Mouse (Mus musculus): ENCODE results near the gene Lst1.
"Not testable (repeated sequence)": the region's sequence is repeated elsewhere in the genome, so short reads cannot be mapped to it uniquely, and the experiment has no call there.

Gene Lst1

GRCm38 (mm10) chr17:35187959-35188610 lies at the start of gene Lst1:
TSS of gene Lst1 (minus strand) at chr17:35188439.
- DNase-seq (ENCODE audit: low read depth): peak; percentile 58

- no peak for DNase-seq (ENCODE audit: low read depth)
These were observed 49.3 kb upstream of the Lst1 start for GRCm38 (mm10) chr17:35237504-35237903.

GRCm38 (mm10) chr17:35236996-35237395 lies 48.8 kb upstream of the Lst1 start:
- no peak for DNase-seq (ENCODE audit: low read depth)

- DNase-seq (ENCODE audit: low read depth): peak; percentile 97
These were observed 48.1 kb upstream of the Lst1 start for GRCm38 (mm10) chr17:35236390-35236746.

- DNase-seq (ENCODE audit: low read depth): peak; percentile 96
These were observed 47.6 kb upstream of the Lst1 start, which contains the start of gene Nfkbil1 for GRCm38 (mm10) chr17:35235614-35236389. TSS of gene Nfkbil1 (minus strand) at chr17:35235792.

GRCm38 (mm10) chr17:35234903-35235302 lies 46.7 kb upstream of the Lst1 start:
- peak; percentile 71 for DNase-seq (ENCODE audit: low read depth)

- DNase-seq (ENCODE audit: low read depth): not testable (repeated sequence)
These were observed 45.9 kb upstream of the Lst1 start for GRCm38 (mm10) chr17:35234090-35234489.

GRCm38 (mm10) chr17:35233114-35233980 lies 45.1 kb upstream of the Lst1 start, which contains the start of gene Atp6v1g2:
TSS of gene Atp6v1g2 (plus strand) at chr17:35233660.
- peak; percentile 72 for DNase-seq (ENCODE audit: low read depth)

- peak; percentile 84 for DNase-seq (ENCODE audit: low read depth)
These were observed 44.4 kb upstream of the Lst1 start for GRCm38 (mm10) chr17:35232659-35233058.

GRCm38 (mm10) chr17:35232043-35232442 lies 43.8 kb upstream of the Lst1 start:
- DNase-seq (ENCODE audit: low read depth): peak; percentile 94

GRCm38 (mm10) chr17:35231022-35231421 lies 42.8 kb upstream of the Lst1 start:
- peak; percentile 91 for DNase-seq (ENCODE audit: low read depth)

- DNase-seq (ENCODE audit: low read depth): peak; percentile 73
These were observed 38.4 kb upstream of the Lst1 start for GRCm38 (mm10) chr17:35226561-35227046.

GRCm38 (mm10) chr17:35225456-35225855 lies 37.2 kb upstream of the Lst1 start:
- no peak for DNase-seq (ENCODE audit: low read depth)

GRCm38 (mm10) chr17:35224641-35225040 lies 36.4 kb upstream of the Lst1 start:
- DNase-seq (ENCODE audit: low read depth): no peak

- peak; percentile 59 for DNase-seq (ENCODE audit: low read depth)
These were observed 34.1 kb upstream of the Lst1 start for GRCm38 (mm10) chr17:35222299-35222698.

GRCm38 (mm10) chr17:35220156-35220952 lies 32.1 kb upstream of the Lst1 start, which contains the start of gene Gm16181:
TSS of gene Gm16181 (plus strand) at chr17:35220834.
- no peak for DNase-seq (ENCODE audit: low read depth)

- peak; percentile 88 for DNase-seq (ENCODE audit: low read depth)
These were observed 31.4 kb upstream of the Lst1 start for GRCm38 (mm10) chr17:35219601-35220041.

- DNase-seq (ENCODE audit: low read depth): peak; percentile 85
These were observed 30.4 kb upstream of the Lst1 start for GRCm38 (mm10) chr17:35218516-35219193.

- no peak for DNase-seq (ENCODE audit: low read depth)
These were observed 24.8 kb upstream of the Lst1 start for GRCm38 (mm10) chr17:35213071-35213470.

GRCm38 (mm10) chr17:35210593-35210992 lies 22.4 kb upstream of the Lst1 start:
- no peak for DNase-seq (ENCODE audit: low read depth)

Measured in induced T-regulatory cell, adult 2 months (primary cell).